Mouse (Mus musculus) embryonic fibroblast, embryonic 13.5 days (primary cell): ENCODE data around the gene Tnnc2. TPM values are rescaled to one million over a fixed set of nuclear protein-coding genes. Genes with fewer than 3 reads are reported as not detected.

Experiments used
- H3K27ac ChIP-seq: 2 replicates; pipeline ENCODE4 v1.5.1; 2012; ENCODE audit warnings: low read length, control low read depth, inconsistent platforms; ENCODE audit not compliant: insufficient read depth
- H3K4me1 ChIP-seq: 2 replicates; pipeline ENCODE4 v1.6.1; 2011; ENCODE audit warnings: low read length; ENCODE audit not compliant: control insufficient read depth, insufficient read depth
- H3K4me3 ChIP-seq: 2 replicates; pipeline ENCODE4 v1.5.1; 2011; ENCODE audit warnings: mild to moderate bottlenecking, control low read depth, low read length; ENCODE audit not compliant: insufficient read depth
- CTCF ChIP-seq: IDR thresholded peaks from 2 replicates; pipeline ENCODE4 v1.5.1; 2011; ENCODE audit warnings: mild to moderate bottlenecking, control low read depth, low read length, moderate library complexity, borderline replicate concordance; ENCODE audit not compliant: insufficient read depth
- POLR2A ChIP-seq: IDR thresholded peaks from 2 replicates; pipeline ENCODE4 v1.6.1; 2011; ENCODE audit warnings: low read depth, mild to moderate bottlenecking, control low read depth, low read length, moderate library complexity
- polyA plus RNA-seq: library from polyadenylated mRNA; stranded (reverse); fragments of >200 nt; gene quantifications from 2 replicates; pipeline ENCODE4 v1.2.4, GENCODE M21; 2011; ENCODE audit warnings: low read depth; ENCODE audit not compliant: missing spikeins, insufficient read length

Gene Tnnc2
- polyA plus RNA-seq, 1 experiment, result not detected

DNA sequence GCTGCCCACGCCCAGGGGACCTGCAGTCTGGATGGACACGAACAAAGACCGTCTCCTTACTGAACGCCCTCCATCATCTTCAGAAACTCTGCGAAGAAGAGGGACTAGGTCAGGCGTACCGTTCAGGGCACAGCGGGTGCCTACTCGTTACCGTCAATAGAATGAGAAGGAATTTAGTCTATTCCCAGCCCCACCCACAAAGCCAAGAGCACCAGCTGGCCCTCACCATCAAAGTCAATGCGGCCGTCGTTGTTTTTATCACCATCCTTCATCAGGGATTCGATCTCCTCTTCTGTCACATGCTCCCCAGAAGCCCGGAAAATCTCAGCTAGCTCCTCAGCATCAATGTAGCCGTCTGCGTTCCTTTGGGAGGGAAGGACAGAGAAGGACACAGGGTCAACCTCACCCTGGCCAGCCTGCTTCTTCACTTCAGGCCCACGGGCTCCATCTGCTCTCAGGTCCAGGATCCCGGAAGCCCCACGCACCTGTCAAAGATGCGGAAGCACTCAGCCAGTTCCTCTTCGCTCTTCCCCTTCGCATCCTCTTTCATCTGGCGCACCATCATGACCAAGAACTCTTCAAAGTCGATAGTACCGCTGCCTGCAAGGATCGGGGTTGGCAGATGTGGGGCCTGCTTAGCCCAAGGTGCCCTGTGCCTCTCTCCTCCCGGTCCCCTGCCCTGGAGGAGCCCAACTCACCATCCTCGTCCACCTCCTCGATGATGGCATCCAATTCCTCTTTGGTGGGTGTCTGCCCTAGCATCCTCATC lies 2.3 kb downstream of the Tnnc2 start:
- H3K4me1 ChIP-seq, result 0 out of 2 replicates have a peak, but pooled peaks cover 2% of the 10 kb centered on the region
- no peak overlapping the region for H3K4me3 ChIP-seq
- TF ChIP-seq POLR2A, result no peak
- TF ChIP-seq CTCF, result no peak
- H3K27ac ChIP-seq, result no peak overlapping the region

DNA sequence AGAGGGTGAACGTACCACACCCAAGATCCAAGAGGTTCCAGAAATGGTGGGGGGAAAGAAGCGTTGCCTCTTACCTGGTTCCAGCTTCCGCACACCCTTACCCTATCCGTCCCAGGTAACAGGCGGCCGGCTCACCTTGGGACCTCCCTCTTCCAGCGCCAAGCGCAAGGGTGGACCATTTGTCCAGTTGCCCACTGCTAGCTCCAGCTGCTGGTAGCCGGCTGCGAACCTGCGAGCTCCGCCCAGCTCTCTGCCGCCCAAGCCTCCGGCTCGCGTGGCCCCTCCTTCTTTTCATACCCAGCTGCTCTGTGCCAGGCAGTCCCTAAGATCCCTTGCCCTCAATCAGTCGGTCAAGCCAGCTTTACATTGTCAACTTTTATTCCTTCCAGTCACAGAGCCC lies 3.0 kb downstream of the Tnnc2 start:
- H3K4me1 ChIP-seq, result 0 out of 2 replicates have a peak, but pooled peaks cover 2% of the 10 kb centered on the region
- H3K4me3 ChIP-seq, result no peak overlapping the region
- no peak overlapping the region for H3K27ac ChIP-seq
- TF ChIP-seq CTCF (no peak), POLR2A (no peak)

DNA sequence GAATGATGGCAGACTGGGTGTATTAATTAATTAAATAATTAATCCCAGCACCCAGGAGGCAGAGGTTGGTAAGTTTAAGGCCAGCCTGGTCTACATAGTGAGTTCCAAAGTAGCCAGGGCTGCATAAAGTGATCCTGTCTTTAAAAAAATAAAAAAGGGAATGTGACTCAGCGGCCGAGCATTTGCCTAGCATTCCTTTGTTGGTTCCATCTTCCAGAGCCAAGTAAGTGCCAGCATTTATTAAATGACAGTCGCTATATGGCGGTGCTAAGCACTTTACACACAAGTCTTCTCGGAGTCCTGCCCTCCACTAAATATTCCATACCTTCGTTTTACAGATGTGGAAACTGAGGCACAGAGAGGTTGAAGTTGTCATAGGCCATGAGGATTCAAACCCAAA lies 3.6 kb downstream of the Tnnc2 start:
- no peak overlapping the region for H3K4me3 ChIP-seq
- H3K4me1 ChIP-seq, result 0 out of 2 replicates have a peak, but pooled peaks cover 7% of the 10 kb centered on the region
- TF ChIP-seq POLR2A, result no peak
- no peak for TF ChIP-seq CTCF
- H3K27ac ChIP-seq, result no peak overlapping the region

DNA sequence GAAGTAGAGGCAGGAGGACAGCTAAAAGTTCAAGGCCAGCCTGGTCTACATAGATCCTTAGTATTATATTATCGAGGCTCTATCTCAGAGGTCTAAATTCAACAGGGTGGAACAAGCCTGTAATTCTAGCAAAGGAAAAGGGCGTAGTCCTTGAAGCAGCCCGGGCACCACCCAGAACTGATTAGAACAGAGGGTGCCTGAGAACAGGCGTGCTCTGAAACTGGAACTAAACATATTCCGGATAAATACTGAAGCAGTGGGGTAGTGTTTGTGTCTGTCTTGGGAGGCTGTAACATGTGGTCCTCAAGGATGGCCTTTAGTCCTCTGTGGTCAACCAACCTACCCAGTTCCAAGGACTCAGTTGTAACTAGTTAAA lies 5.8 kb downstream of the Tnnc2 start:
- Histone ChIP-seq H3K27ac (no peak overlapping the region), H3K4me3 (no peak overlapping the region), H3K4me1 (0 out of 2 replicates have a peak, but pooled peaks cover 7% of the 10 kb centered on the region)
- TF ChIP-seq POLR2A (no peak), CTCF (no peak)

DNA sequence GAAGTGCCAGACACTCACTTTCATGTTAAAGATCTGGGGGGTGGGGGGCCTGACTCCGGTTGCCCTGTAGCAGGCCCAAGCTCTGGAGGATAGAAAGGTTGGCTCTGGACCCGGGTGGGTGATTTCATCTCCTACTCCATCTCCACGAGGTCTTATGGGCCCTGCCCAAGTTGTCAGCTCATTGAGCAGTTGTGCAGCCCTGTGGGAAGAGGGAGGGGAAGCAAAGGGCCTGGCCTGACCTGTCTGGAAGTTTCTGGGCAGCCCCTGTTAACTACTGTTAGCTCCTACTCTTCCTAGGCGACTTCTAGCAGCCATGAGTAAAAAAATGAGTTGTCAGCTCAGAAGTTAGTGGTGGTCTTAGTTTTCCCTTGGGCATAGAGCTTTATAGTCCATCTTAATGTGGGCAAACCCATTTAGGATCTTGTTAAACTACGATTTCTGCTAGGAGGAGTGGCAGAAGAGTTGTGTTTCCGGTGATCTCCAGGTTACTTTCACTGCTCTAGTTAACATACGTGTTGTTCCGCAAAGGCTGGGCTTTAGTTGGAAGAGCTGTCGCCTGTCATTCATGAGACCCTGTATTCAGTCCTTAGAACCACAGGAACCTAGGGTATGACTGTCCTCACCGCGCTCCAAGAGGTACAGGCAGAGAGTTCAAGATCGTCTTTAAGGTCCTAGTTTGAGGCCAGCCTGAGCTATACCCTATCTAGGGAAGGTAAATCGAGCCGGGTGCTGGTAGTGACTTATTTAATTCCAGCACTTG lies 6.4 kb downstream of the Tnnc2 start:
- TF ChIP-seq POLR2A, result peak; percentile 29; the same call in 1 of the 2 replicates
- TF ChIP-seq CTCF, result no peak
- H3K27ac ChIP-seq, result no peak overlapping the region

DNA sequence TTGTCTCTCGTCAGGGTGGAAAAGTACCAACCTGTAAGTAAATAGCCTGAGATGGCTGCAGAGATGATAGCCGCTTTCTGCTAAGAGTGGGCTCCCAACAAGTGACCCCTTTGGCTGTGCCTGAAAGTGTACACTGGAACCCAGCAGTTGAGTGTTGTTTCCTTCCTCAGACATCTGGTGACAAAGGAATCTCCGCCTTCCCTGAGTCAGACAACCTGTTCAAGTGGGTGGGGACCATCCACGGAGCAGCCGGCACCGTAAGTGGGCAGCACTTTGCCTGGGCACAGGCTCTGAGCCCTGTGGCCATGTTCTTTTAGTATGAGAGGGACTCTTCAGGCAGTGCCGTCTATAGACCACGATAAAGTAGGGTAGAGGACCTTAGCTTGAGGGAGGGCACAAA lies 8.6 kb downstream of the Tnnc2 start:
- Histone ChIP-seq H3K4me3 (peak overlapping the region; percentile 87), H3K27ac (no peak overlapping the region), H3K4me1 (0 out of 2 replicates have a peak, but pooled peaks cover 7% of the 10 kb centered on the region)
- TF ChIP-seq POLR2A, result no peak
- TF ChIP-seq CTCF, result no peak

More for the DNA sequence above, 6.4 kb downstream of the Tnnc2 start:
- 0 out of 2 replicates have a peak, but pooled peaks cover 7% of the 10 kb centered on the region for H3K4me1 ChIP-seq
- no peak overlapping the region for H3K4me3 ChIP-seq

DNA sequence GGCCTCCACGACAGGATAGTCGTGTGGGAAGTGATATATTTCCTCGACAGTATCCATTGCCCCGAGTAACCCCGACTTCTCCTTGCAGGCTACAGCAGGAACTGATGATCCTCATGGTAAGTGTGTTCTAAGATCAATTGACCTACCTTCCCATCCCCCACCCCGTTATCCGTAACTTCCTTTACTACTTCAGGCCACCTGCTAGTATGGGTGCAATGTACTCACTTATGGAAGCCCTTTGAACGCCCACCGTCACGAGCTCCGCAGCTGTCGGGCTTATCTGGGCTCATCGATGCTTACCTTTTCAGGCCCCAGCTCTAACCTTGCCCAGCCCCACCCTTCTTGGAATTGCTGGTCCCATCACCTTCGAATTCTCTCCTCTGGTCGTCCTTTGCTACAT lies 9.5 kb downstream of the Tnnc2 start:
- Histone ChIP-seq H3K4me1 (0 out of 2 replicates have a peak, but pooled peaks cover 5% of the 10 kb centered on the region), H3K27ac (no peak overlapping the region), H3K4me3 (peak overlapping the region; percentile 87)
- TF ChIP-seq CTCF (no peak), POLR2A (no peak)

DNA sequence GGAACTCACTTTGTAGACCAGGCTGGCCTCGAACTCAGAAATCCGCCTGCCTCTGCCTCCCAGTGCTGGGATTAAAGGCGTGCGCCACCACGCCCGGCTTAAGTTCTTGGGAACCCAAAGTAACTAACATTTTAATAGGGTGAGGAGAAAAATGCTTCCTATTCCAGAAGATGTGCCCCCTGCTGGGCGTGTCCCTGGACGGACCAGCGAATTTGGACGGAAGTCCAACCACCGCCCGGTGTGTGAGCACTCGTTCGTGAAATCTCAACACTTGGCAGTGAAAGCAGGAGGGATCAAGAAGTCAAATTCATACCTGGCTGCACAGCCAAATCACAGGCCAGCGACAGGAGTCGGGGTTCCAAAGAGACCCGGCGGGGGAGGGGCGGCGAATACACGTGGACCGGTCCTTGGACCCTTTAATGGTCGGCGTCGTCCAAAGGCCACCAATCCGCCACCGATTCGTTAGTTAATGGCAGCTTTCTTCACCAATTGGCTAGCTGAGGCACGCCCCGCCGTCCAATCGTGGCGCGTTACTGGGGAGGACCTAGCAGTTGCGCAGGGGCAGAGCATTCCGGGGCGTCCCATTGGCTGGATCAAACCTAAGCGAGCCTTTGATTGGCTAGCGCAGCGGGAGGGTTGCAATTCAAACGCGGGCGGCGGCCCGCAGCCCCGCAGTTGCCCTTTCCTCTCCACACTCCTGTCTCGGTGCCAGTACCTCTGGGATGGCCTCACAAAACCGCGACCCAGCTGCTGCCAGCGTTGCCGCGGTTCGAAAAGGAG lies 10.3 kb downstream of the Tnnc2 start, which contains the start of gene Ube2c:
Gene Ube2c, plus strand, starts transcription at position 641 of the 780 bp plus-strand sequence.
- TF ChIP-seq CTCF (no peak), POLR2A (peak; percentile 63)
- Histone ChIP-seq H3K27ac (peak within 1 kb of the TSS; percentile 66), H3K4me3 (peak within 1 kb of the TSS; percentile 87), H3K4me1 (0 out of 2 replicates have a peak, but pooled peaks cover 5% of the 10 kb centered on the region)

DNA sequence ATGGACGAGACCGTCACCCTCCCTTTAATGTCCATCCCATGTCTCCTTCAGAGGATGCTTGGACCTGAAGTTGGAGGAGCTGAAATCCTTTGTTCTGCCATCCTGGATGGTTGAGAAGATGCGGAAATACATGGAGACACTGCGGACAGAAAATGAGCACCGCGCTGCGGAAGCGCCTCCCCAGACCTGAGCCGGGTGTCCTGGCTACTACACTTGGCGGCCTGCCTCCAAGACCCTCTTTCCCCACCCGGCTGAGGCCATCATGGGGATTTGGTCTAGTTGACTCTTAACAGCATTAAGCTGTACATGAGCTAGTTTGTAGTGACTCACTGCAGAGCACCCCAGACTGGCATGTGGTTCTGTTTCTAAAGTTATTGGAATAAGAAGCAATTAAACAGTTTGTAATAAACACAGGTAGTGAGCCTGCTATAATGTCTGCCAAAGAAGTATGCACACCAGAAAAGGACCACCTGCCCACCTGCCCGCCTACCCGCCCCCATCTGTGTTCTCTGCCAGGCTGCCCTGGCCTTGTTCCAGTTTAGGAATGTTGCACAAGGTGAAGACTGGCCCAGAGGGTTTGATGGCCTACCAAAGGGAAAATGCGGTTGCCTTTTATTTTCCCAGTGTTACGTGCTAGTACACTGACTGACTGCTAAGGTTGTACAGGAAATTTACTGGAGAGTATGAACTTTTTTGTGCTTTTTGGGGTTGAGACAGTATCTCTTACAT lies 11.8 kb downstream of the Tnnc2 start:
- Histone ChIP-seq H3K4me1 (0 out of 2 replicates have a peak, but pooled peaks cover 5% of the 10 kb centered on the region), H3K4me3 (no peak overlapping the region), H3K27ac (no peak overlapping the region)
- TF ChIP-seq POLR2A (no peak), CTCF (no peak)
